Mouse (Mus musculus): ENCODE measurements at regions not wholly inside any gene's neighbourhood (a gene's known extent, or its start where the extent isn't known, plus 50 kb on each side); places are given as distances from the start of the nearest gene placed in this dataset.
"Not testable (repeated sequence)": the region's sequence is repeated elsewhere in the genome, so short reads cannot be mapped to it uniquely, and the experiment has no call there.

DNA sequence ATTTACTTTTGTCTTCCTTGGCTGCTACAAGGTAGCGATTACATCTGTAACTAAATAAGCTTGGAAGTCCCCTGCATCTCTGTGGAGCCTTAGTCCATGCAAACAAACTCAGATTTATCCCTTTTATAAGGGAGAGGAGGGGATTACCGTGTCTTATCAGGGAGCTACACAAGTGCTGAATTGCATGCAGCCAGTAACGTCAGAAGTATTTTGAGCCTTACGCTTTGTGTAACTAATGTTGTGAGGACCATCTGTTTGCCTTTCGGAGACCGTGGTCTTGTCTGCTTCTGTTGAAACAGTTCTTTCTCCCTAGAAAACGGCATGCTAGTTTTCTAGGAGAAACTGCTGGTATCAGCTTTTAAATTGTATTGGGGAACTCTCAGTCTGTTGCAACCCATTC, 58.0 kb upstream of the Dmrta1 start:
- DNase-seq = no peak

DNA sequence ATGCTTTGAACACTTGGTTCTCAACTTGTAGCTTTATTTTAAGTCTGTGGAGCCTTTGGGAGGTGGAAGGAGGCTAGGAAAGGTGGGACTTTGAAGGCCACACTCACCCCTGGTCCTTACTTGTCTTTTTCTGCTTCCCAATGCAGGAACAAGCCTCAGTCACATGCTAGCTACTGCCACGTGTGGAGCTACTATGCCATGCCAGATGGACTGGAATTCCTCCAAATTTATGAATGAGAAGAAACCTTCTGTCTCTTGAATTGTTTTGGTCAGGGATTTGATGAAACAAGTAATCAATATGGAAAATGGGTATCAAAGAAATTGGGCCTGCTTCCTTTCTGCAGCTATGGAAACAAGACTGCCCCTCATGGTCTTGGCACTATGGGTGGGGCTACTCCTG, 74.5 kb upstream of the Dmrta1 start:
- no peak for DNase-seq

GRCm38 (mm10) chr4:89575529-89575928, 103.7 kb upstream of the Dmrta1 start:
- DNase-seq = peak; percentile 38

DNA sequence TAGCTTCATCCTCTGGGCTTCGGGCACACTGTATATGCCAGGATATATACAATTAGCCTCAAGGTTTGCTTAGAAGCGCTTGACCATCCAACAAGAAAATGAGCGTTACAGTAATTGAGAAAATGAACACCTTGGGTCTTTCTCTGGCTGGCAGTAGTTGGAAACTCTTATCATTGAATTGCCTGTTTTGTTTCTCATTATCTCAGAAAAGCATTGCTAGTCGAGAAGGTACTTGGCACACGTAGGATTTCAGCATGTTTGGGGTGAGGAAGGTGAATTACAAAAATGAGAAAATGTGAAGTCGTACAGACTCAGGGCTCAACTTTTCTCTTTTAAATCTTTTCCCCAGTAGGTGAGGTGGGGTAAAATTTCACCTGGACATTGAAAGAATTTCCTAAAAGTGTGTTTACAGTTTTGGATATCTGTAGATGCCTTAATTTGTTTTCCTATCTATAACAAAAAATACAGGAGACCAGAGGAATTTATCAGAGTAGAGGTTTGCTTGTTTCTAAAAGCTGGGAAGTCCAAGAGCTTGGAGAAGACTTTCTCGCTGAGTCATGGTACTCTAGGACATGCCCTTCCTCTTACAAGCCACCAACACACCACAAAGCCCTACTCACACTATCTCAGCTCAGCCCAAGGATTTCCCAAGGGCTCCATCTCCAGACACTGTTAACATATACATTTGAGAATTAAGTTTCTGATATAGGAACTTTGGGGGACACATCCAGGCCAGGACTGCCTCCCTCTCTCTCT, 124.3 kb upstream of the Dmrta1 start:
- DNase-seq = no peak

DNA sequence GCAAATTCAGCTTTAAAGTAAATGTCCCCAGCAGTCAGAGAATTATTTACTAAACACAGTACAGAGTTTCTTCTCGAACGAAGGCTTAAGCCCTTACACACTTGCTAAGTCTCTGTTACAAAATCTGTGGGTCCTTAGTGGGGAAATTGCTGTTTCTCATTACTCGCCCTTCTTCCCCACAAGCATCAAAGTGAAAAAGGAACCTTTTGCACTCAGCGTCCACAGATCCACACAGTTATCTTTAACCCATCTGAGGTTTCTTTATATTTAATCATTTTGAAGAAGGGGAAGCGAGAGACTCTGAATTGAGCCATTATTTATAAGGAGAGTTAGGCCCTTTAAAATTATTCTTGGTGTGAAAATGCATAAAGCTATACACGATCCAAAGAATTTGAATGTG, 126.7 kb upstream of the Dmrta1 start:
- no peak for DNase-seq

DNA sequence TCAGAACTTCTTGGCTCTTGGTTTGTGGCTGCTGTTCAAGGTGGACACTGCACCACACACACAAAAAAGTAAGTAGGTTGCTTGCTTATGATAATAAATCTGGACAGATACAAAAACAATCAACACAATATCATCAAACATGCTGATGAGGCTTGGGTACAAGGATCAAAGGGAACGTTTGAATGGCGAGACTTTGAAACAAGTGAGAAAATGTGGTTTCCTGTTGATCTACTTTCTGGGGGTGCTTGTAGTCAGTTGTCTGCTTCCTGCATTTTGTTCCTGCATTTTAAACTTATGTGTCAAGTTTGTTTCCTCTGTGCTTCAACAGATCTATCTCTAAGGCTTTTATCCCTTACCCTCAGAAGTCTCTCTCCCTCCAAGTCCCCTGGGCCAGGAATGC, 128.7 kb upstream of the Dmrta1 start:
- no peak for DNase-seq

DNA sequence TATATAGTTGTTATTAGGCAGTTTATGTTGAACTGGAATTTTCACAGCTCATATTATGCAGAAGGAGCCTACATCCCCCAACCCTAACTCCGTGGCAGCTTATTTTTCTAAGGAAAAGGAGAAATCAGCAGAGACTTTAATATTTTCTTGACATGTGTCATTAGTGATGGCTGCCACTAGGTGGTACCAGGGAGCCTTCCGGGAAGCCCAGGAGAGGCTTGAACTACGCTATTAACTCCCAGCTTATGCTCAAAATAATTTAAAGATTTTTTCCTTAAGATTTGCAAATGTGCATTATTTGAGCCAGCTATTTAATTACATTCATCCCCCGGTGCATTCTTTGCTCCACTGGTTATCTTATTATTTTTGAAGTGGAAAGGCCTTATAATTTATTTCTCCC, 146.8 kb upstream of the Dmrta1 start:
- DNase-seq = peak; percentile 46

DNA sequence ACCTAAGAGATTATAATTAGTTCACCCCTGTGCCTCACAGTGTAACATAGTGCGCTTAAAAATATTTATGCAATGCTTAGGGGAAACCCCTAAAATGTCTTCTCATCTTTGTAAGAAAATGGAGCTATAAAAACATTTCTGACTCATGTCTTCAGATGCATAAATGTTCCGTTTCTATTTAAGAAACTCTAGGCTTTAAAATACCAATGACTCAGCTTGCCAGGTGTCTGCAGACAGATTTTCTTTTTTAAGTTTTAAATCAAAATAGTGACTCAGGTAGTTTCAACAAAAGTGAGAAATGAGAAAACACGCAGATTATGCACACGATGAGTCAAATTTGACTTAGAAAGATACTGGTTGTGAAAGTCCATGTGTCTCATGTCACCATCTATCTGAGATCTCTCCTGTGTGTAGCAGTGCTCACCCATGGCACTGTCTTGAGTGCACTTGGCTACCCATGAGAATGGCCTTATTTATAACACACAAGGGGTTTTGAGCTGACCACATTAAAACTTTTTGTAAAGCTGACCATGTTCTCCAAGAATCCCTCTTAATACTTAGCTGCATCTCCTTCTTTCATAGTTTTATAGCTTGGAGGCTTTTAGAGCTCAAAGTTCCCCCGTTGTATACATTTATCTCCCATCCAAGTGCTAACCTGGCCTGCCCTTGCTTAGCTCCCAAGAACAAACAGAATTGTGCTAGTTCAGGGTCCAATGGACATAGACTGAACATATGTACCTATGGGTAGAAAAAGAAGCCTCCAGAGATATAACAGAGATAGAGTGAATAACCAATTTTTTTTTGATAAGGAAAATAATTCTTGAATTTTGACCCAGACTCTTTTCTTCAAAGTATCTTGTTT, 149.0 kb upstream of the Dmrta1 start:
- no peak for DNase-seq

DNA sequence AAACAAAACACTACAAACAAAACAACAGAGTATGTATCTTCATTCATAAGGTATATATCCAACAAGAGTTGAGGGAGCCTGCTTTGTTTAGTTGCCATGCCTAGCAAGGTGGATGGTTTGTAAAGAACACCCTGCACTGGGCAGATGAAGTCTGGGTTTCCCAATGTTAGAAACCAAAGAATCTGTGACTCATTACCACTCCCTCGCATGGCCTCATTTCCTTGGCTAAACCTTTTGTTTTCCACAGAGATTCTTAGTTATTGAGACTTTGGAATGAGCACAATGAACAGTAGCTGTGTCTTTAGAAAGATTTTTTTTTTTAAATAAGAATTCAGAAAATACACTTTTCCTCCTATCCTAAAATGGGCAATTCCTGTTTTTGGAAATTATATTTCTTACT, 151.3 kb upstream of the Dmrta1 start:
- DNase-seq = no peak

- no peak for DNase-seq
Measured at GRCm38 (mm10) chr4:89527326-89527725, 151.9 kb upstream of the Dmrta1 start.

GRCm38 (mm10) chr4:89525525-89525924, 153.7 kb upstream of the Dmrta1 start:
- DNase-seq = not testable (repeated sequence)

DNA sequence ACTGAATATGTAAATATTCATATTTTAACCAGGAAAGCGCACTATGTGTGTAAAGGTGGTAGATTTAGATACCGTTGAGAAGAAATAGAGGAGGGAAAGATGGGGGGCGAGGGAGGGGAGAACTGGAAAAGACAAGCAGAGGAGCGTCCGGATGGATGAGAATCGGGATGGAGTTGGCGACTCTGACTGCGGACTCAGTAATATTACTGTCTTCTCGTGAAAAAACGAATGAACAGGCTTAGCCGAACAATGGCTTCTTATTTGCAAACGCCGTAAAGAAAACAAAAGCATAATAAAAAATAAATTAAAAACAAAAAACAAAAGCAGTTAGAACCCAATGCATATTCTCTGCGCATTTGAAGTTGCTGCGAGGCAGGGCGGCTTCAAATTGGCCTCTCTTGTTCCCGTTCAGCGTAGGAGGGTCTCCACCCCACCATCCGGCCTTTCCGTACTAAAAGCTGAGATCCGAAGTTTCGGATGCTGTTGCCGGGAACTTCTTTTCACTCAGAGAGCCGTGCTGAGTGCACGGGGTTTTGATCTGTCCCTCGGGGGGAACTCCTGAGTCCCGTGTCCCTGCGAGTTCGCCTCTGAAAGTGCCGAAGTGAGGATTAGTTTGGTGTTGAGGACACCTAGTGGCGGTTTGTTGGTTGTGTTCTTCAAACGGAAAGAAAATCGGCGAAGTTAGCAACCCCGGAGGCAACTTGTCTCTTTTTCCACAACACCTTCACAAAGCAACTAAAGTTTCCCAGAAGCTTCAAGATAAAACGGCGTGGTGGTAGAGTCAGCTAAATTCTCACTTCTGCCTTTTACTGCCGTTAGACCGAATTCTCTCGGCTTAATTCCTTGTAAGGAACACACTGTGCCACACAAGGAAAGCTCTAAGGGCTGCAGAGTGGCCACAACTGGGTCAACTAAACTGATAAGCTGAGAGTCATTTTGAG, 154.7 kb upstream of the Dmrta1 start:
- peak; percentile 43 for DNase-seq

DNA sequence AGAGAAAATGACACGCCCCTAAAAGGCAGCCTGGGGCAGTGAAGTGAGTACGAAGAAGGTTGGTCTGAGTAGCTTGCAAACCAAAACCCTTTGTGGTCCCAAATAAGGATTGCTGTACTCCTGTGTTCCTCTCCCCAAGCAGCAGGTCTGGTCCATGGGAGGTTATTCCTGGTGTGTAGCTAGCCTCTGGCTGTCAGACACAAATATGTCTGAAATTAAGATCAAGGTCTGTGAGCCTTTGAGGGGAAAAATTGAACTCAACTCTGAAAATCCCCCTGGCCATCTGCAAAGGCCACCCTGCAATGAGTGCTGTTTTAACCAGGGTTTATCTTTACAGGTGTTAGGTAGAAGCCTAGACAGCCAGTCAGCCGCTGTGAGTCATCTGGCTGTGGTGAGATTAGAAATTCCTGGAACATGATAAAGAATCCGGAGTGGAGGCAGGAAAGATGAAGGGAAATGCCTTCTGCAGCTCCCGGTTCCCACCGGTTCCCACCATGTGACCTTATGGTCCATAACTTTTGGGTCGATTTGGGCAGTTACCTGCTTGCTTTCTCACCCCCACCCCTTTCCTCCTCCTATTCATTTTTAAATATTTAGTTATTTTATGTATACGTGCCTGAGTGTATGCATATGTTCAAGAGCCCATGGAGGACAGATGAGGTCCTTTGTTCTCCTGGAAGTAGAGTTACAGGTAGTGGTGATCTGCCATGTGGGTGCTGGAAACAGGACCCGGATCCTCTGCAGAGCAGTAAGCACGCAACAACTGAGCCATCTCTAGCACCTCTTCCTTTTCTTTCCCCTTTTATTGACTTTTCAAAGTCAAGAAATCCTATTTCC, 155.6 kb upstream of the Dmrta1 start:
- peak; percentile 6 for DNase-seq

DNA sequence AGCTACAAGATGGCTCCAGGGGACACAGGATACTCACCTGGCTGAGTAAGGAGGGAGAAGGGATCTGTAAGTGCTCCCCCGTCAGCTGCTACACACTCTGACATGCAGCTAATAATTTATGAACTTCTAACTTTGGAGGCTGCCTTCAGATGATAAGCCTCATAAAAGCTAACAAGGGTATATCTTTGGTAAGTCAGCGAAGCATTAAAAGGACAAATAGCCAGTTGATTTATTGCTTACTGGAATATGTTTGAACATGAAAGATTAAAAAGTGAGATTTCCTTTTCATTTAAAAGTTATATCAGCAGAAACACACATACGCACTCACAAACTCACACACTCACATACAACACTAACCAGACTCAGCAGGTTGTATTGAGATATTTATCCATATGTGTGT, 161.2 kb upstream of the Dmrta1 start:
- DNase-seq = no peak

- DNase-seq = no peak
Measured at GRCm38 (mm10) chr4:89515823-89516411, 163.3 kb upstream of the Dmrta1 start.

- DNase-seq = no peak
Measured at GRCm38 (mm10) chr4:89514981-89515380, 164.3 kb upstream of the Dmrta1 start.

DNA sequence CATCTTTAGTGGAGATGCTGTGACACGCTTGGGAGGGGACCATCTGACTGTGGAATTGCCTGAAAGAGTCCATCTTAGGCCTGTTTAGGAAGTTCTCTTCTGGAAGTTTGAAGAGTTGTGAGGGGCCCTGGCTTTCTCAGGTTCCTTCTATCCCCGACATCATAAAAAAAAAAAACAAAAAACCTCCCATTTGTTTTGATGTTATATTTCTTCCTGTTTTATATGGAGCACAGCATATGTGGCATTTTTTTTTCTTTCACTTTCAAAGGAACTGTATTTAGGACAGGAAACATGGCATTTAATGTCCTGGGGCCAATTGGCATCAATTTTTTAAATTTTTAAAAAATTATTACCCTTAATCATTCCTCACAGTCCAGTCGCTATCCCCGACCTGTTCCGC, 168.6 kb upstream of the Dmrta1 start:
- no peak for DNase-seq

DNA sequence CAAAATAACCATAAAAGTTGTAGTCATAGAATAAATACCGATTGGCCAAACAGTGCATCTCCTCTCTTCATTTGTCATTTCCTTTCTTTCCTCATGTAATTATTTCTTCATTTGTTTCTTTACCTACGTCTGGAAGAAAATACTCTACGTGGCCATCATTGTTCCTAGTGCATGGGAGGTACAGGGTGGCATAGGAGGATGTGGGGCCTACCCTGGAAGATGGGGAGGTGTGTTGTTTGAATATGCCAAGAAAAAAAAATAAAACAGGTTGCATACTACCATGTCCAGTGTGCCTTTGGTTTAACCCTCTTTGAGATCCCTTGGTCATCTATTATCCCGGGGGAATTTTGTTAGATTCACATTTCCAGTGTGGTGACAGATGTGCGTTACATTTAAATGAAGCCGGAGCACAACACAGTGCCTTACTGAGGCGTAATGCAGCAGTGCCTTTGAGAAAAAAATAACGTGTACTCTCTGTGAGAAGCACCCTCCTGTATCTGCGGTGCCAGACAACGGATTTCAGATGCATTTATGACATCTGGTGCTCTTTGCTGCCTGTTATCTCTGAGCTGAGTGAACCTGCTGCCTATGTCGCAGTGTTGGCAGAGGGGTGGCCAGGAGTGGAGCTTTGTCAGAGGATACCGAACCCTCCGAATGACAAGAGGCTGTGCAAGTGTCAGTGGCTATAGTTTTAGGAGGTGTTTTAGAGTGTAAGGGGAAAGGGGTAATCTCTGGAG, 169.4 kb upstream of the Dmrta1 start:
- no peak for DNase-seq

DNA sequence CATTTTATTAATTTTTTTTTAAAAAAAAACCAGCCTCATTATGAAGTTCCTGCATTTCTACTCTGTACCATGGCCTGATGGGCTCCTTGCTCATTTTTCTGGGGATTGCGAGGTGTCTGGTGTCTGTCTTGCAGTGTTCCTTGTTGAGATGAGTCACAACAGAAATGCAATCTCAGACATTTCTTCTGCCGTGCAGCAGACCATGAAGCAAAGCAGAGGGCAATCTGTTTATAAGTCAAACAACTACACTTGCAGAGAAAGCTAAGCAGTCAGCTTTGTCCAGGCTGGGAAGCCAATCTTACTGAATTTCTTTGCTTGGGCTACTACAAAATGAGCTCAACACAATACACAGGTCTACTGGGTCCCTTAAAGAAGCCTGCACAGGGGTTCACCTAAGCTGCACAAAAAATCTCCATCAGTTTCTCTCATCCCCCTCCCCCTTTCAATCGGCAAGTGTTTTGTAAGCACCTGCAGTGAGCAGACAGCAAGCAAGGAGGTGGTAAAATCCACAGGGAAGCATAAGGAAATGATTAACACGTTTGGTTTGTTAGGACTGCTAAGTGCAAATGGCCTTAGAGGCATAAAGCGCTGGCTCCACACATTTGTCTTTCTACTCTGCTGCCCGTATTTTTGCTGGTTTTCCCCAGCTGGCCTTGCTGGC, 171.0 kb upstream of the Dmrta1 start:
- no peak for DNase-seq

- no peak for DNase-seq
Measured at GRCm38 (mm10) chr4:89505368-89505819, 173.8 kb upstream of the Dmrta1 start.
